Mouse (Mus musculus) forebrain, embryonic 11.5 days (tissue): ENCODE results near the gene Bach1. TPM values are rescaled to one million over a fixed set of nuclear protein-coding genes. Genes with fewer than 3 reads are reported as not detected.

Experiments used
- ATAC-seq: fragments of 200-750 bp; cut with Nextera tagmentation; replicated peaks from 2 replicates; pipeline ENCODE4 v1.8.0; 2017; ENCODE audit warnings: moderate TSS enrichment; ENCODE audit not compliant: low FRiP score
- DNase-seq: peaks from one replicate; pipeline ENCODE4 v3.0.0-alpha.2; 2017; ENCODE audit warnings: low spot score
- H3K27ac ChIP-seq: fragments of 300-500 bp; sonication (generic); 2 replicates; pipeline ENCODE4 v1.5.1; 2014; ENCODE audit warnings: low read depth, low read length
- H3K27me3 ChIP-seq: fragments of 300-500 bp; sonication (generic); 2 replicates; pipeline ENCODE4 v1.6.1; 2014; ENCODE audit warnings: mild to moderate bottlenecking, low read length, mixed read lengths; ENCODE audit not compliant: control insufficient read depth, insufficient read depth
- H3K36me3 ChIP-seq: fragments of 300-500 bp; sonication (generic); 2 replicates; pipeline ENCODE4 v1.6.1; 2014; ENCODE audit warnings: mild to moderate bottlenecking, low read length, moderate library complexity, mixed read lengths; ENCODE audit not compliant: control insufficient read depth, insufficient read depth
- H3K4me1 ChIP-seq: fragments of 300-500 bp; sonication (generic); replicated peaks from 2 replicates; pipeline ENCODE4 v1.6.1; 2014; ENCODE audit warnings: low read length, mixed read lengths; ENCODE audit not compliant: control insufficient read depth, insufficient read depth
- H3K4me2 ChIP-seq: fragments of 300-500 bp; sonication (generic); 2 replicates; pipeline ENCODE4 v1.6.1; 2014; ENCODE audit warnings: low read depth, mild to moderate bottlenecking, low read length, moderate library complexity, mixed read lengths; ENCODE audit not compliant: severe bottlenecking
- H3K4me3 ChIP-seq: fragments of 300-500 bp; sonication (generic); 2 replicates; pipeline ENCODE4 v1.5.1; 2014; ENCODE audit warnings: low read depth, low read length
- H3K9ac ChIP-seq: fragments of 300-500 bp; sonication (generic); 2 replicates; pipeline ENCODE4 v1.6.1; 2014; ENCODE audit warnings: low read length
- H3K9me3 ChIP-seq: fragments of 300-500 bp; sonication (generic); 2 replicates; pipeline ENCODE4 v1.6.1; 2016; ENCODE audit warnings: low read length, mixed read lengths; ENCODE audit not compliant: control insufficient read depth
- WGBS: fragments of 180-500 bp; shearing (Covaris S2); extraction: QIAGEN DNeasy Blood & Tissue Kit; methylation state at CpG from one replicate; pipeline ENCODE4 v1.1.7; 2014; 5-methylcytosine and 5-hydroxymethylcytosine counted together
- polyA plus RNA-seq: library from polyadenylated mRNA; unstranded; fragments of >200 nt; fragmentation: Nextera tagmentation; extraction: Ambion mirVana; gene quantifications from 2 replicates; pipeline ENCODE4 v1.2.1, GENCODE M21; 2014

Gene Bach1
- polyA plus RNA-seq, 1 experiment from 2014 or later: 18.9 TPM

DNA sequence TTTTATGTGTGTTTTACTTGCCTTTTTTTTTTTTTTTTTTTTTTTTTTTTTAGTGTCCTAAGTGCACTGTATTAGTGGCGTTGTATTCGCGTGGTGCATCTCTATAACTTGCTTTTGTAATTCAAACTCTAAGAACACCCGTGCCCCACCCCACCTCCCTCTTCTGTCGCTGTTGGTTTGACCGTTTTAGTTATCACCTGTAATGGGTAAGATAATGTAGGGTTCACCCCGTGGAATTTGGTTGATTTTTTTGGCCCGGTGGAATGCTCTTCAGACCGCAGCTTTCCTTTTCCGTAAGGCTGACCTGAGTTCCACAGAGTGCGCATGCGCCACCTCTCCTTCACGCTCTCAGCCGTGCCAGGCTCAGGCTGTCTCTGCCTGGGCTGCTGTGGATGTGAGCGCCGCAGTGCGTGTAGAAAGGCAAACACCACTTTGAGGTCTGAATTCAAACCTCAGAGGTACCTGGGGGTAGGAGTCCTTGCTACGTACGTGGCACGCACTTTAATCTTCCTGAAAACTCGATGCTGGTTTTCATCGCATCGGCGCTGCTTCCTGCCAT is 22.2 kb downstream of the Bach1 start:
- H3K9me3 ChIP-seq: no peaks in the 10 kb centered on the region
- DNase-seq (no peak), ATAC-seq (no peak)
- H3K27me3 ChIP-seq: no peaks in the 10 kb centered on the region
- H3K36me3 ChIP-seq: no peaks in the 10 kb centered on the region; the same call in 1 of the 2 replicates
- no peak overlapping the region for H3K9ac ChIP-seq
- no peak overlapping the region for H3K27ac ChIP-seq
- no peak overlapping the region for H3K4me3 ChIP-seq
- no peaks in the 10 kb centered on the region for H3K4me1 ChIP-seq
- H3K4me2 ChIP-seq: no peak overlapping the region
- WGBS: 94% methylated on average over 24 of the region's 24 CpGs

GRCm38 (mm10) chr16:87722857-87723256 is 24.1 kb downstream of the Bach1 start:
- H3K27me3 ChIP-seq: no peaks in the 10 kb centered on the region
- WGBS: 96% methylated on average over 5 of the region's 5 CpGs
- H3K36me3 ChIP-seq: no peaks in the 10 kb centered on the region; the same call in 1 of the 2 replicates
- DNase-seq: no peak
- ATAC-seq: no peak
- no peak overlapping the region for H3K27ac ChIP-seq
- H3K9ac ChIP-seq: no peak overlapping the region
- no peaks in the 10 kb centered on the region for H3K9me3 ChIP-seq
- H3K4me2 ChIP-seq: no peak overlapping the region
- no peaks in the 10 kb centered on the region for H3K4me1 ChIP-seq
- no peak overlapping the region for H3K4me3 ChIP-seq

- 96% methylated on average over 15 of the region's 15 CpGs for WGBS
- no peak overlapping the region for H3K27ac ChIP-seq
- H3K9me3 ChIP-seq: no peaks in the 10 kb centered on the region
- no peak for ATAC-seq
- H3K4me2 ChIP-seq: no peak overlapping the region
- no peaks in the 10 kb centered on the region for H3K4me1 ChIP-seq
- no peak for DNase-seq
- no peak overlapping the region for H3K4me3 ChIP-seq
- no peaks in the 10 kb centered on the region for H3K27me3 ChIP-seq
- H3K36me3 ChIP-seq: no peaks in the 10 kb centered on the region; the same call in 1 of the 2 replicates
- H3K9ac ChIP-seq: no peak overlapping the region
Measured at GRCm38 (mm10) chr16:87723479-87723878, 24.7 kb downstream of the Bach1 start.

DNA sequence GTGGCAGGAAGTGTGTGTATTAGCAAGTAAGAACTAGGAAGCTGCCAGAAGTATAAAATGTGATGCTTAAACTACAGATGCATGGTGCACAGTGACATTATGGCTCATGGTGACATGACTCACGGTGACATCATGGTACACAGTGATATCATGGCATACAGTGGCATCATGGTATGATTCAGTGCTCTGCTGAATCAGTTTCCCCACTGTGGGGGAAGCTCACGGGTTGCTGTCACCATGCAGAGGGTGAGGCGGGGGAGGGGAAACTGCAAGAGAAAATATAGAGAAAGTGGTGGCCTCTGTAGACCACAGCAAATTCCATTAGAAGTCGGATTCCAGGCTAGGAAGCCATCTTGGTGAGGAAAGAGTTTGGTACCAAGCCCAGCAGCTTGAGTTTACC is 26.1 kb downstream of the Bach1 start:
- no peak for ATAC-seq
- 86% methylated on average over 4 of the region's 4 CpGs for WGBS

DNA sequence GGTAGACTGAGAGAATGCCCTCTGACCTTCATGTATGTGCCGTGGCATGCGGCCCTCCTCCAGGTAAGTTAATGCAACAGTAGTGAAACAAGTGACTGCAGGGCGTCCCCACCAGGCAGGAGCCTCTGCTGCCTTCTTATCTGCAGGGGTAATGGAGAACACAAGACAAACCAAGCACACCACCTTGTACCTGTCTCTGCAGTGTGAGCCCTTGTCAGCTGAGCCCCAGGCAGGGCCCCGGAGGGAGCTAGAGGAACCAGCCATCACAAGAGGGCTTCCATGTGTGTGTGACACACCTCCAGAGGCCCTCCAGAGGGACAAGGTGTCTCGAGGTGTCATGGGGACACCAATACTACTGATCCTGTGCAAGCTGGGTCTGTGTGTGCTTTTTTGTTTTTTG is 26.5 kb downstream of the Bach1 start:
- no peaks in the 10 kb centered on the region for H3K4me1 ChIP-seq
- no peak overlapping the region for H3K4me3 ChIP-seq
- no peaks in the 10 kb centered on the region for H3K9me3 ChIP-seq
- peaks cover 6% of the 10 kb centered on the region; the same call in 1 of the 2 replicates for H3K36me3 ChIP-seq
- no peak overlapping the region for H3K9ac ChIP-seq
- no peaks in the 10 kb centered on the region for H3K27me3 ChIP-seq
- DNase-seq (no peak), ATAC-seq (no peak)
- 94% methylated on average over 5 of the region's 5 CpGs for WGBS
- no peak overlapping the region for H3K4me2 ChIP-seq
- no peak overlapping the region for H3K27ac ChIP-seq

More for the DNA sequence above, 26.1 kb downstream of the Bach1 start:
- no peak for DNase-seq
- Histone ChIP-seq H3K4me2 (no peak overlapping the region), H3K27ac (no peak overlapping the region), H3K36me3 (peaks cover 3% of the 10 kb centered on the region; the same call in 1 of the 2 replicates), H3K9me3 (no peaks in the 10 kb centered on the region), H3K27me3 (no peaks in the 10 kb centered on the region), H3K9ac (no peak overlapping the region), H3K4me3 (no peak overlapping the region), H3K4me1 (no peaks in the 10 kb centered on the region)

DNA sequence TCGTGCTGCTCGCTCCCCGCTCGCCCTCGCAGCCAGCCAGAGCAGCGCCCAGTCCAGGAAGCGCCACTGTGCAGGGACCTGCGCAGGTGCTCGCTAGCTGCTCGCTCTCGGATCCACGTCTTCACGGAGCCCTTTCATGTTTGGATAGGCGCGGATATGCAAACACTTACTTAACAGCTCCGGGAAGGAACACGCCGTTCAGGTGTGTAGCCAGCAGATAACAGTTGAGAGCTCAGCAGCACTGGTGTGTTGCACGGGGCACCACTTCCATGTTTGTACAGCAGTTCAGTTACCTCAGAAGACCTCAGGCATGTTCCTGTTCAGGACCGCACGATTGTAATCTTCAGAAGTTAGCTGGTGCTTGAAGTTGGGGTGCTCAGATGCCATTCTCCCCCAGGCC is 27.2 kb downstream of the Bach1 start:
- no peak for DNase-seq
- WGBS: 96% methylated on average over 21 of the region's 21 CpGs
- Histone ChIP-seq H3K4me1 (no peaks in the 10 kb centered on the region), H3K27me3 (no peaks in the 10 kb centered on the region), H3K27ac (no peak overlapping the region), H3K36me3 (peaks cover 7% of the 10 kb centered on the region; the same call in 1 of the 2 replicates), H3K9me3 (no peaks in the 10 kb centered on the region), H3K4me3 (no peak overlapping the region), H3K4me2 (no peak overlapping the region), H3K9ac (no peak overlapping the region)
- ATAC-seq: no peak

DNA sequence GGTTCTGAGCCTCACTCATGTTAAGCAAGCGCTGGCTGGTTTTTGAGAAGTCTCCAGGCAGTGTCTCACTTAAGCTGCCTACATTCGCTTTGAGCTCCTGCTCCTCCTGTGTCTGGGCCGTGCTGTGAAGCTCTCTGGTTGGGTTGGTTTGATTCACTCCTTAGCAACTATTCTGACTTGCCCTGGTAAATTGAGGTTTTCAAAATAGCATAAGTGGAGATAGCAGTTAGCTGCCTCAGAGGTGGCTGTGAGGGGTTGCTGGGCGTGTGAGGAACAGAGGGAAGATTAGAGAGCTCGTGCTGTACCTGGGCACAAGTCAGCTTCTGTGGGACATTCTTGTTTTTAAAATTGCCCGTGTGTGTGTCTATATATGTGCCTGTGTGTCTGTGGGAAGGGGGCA is 27.6 kb downstream of the Bach1 start:
- Histone ChIP-seq H3K4me2 (no peak overlapping the region), H3K4me1 (no peaks in the 10 kb centered on the region), H3K9ac (no peak overlapping the region), H3K27ac (no peak overlapping the region), H3K27me3 (no peaks in the 10 kb centered on the region), H3K36me3 (peaks cover 7% of the 10 kb centered on the region; the same call in 1 of the 2 replicates), H3K4me3 (no peak overlapping the region), H3K9me3 (no peaks in the 10 kb centered on the region)
- ATAC-seq (no peak), DNase-seq (no peak)
- 92% methylated on average over 6 of the region's 6 CpGs for WGBS

DNA sequence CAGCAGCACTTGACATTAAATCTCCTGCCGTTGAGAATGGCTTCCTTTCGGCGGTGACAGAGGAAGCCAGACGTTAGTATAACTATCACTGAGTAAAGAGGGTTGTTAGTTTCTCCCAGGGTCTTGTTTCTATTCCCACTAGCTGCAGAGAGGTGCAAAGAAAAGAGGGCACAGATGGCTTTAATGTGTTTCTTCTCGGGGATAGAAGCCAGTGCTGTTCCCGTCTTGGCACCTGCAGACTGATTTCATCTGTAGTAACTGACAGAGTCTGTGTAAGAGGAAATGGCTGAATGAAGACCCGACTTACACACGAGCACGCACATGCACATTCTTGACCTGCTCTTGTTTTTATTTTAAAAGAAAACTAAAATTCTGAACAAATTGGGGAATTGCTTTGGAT is 28.5 kb downstream of the Bach1 start:
- Histone ChIP-seq H3K27ac (no peak overlapping the region), H3K4me2 (no peak overlapping the region), H3K4me1 (no peaks in the 10 kb centered on the region), H3K27me3 (no peaks in the 10 kb centered on the region), H3K9me3 (no peaks in the 10 kb centered on the region), H3K4me3 (no peak overlapping the region), H3K36me3 (peaks cover 7% of the 10 kb centered on the region; the same call in 1 of the 2 replicates), H3K9ac (no peak overlapping the region)
- ATAC-seq (no peak), DNase-seq (no peak)
- 84% methylated on average over 9 of the region's 9 CpGs for WGBS

DNA sequence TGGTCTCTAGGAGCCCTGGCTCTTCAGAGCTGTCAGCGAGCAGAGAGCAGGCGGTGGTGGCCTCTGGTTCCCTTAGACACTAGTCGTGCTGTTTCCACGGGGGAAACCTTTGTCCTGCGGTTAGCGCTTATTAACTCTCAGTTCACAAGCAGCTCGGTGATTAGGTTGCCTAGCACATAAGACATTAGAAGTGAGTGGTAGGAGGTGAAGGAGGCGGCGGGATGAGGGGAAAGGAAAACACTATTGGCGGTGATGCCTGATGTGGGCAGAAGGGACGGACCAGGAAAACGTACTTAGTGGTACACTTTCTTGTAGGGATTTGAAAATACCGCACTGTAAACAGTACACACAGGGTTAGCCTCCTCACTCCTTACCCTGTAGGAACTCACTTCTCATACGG is 29.2 kb downstream of the Bach1 start:
- no peak overlapping the region for H3K9ac ChIP-seq
- H3K4me1 ChIP-seq: no peaks in the 10 kb centered on the region
- WGBS: 76% methylated on average over 14 of the region's 14 CpGs
- ATAC-seq (peak; percentile 19; the same call in 1 of the 2 replicates), DNase-seq (no peak)
- no peak overlapping the region for H3K27ac ChIP-seq
- H3K9me3 ChIP-seq: no peaks in the 10 kb centered on the region
- no peaks in the 10 kb centered on the region for H3K27me3 ChIP-seq
- H3K4me3 ChIP-seq: no peak overlapping the region
- no peak overlapping the region for H3K4me2 ChIP-seq
- H3K36me3 ChIP-seq: peaks cover 7% of the 10 kb centered on the region; the same call in 1 of the 2 replicates
